Mouse (Mus musculus): ENCODE data around the gene Ilk.
"Not testable (repeated sequence)": the region's sequence is repeated elsewhere in the genome, so short reads cannot be mapped to it uniquely, and the experiment has no call there.

Gene Ilk

DNA sequence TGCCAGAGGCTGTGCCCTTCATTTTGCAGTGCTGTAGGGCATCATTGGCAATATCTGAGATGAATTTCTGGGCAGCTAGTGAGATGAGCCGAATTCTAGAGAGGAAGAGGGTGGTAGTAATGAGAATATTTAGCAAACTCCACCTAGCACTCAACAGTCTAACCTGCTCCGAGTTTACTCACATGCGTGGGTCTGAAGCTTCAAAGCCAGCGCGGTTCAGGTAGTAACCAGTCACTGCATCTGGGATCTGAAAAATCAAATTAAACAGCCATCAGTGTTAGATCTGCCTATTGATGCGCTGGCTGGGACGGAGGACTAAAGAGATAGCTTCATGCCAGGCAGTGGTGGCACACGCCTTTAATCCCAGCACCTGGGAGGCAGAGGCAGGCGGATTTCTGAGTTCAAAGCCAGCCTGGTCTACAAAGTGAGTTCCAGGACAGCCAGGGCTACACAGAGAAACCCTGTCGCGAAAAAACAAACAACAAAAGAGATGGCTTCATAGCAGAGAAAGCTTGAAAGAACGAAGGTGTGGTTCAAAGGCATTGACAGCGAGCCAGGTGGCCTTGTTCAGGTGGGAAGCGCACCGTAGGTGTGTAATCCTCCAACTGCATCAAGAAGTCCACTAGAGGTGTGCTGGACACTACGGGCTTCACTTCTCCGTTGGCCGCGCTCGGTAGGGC is 7.0 kb downstream of the Ilk start:
- DNase-seq = not testable (repeated sequence)

DNA sequence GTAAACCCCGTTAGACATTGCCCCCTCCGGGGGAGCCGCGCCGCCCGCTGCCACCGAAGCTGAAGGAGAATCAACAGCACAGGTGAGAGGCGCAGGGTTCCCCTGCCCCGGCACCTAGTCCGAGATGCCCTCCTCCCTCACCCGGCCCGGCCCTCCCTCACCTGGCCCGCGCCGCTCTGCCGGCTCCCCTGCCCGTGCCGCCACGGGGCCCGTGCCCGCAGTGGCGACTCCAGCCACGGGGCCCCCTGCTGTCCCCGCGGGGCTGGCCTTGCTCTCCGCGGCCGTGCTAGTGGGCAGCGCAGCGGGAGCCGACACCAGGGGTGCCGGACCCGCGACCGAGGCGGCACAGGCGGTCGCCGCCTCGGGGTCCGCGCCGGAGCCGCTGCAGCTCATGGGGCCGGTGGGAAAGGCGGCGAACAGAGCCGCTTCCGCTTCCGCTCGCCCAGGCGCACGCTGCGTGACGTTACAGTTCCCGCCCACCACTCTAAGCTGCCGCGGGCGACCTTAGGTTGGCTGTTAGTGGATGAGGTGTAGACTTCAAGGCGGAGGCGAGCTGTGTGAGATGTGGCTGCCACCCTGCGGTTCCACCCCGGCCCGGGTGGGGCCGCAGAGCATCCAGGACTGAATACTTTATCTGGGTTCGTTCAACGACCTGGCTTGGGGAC is 7.7 kb downstream of the Ilk start, which contains the start of gene Taf10:
Gene Taf10, minus strand, starts transcription at position 436 of the 665 bp plus-strand sequence.
- peak; percentile 87 for DNase-seq

DNA sequence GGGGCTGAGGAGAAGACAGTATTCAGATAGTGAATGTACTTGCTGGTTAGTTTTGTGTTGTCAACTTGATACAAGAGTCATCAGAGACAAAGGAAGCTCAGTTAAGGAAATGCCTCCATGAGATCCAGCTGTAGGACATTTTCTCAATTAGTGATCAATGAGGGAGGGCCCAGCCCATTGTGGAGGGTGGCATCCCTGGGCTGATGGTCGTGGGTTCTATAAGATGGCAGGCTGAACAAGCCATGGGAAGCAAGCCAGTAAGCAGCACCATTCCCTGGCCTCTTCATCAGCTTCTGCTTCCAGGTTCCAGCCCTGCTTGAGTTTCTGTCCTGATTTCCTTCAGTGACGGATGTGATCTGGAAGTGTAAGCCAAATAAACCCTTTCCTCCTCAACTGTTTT is 11.4 kb downstream of the Ilk start:
- DNase-seq = no peak

- peak; percentile 98 for DNase-seq
Measured at GRCm38 (mm10) chr7:105751491-105752433, 15.4 kb downstream of the Ilk start, which contains the start of gene Tpp1. Tpp1 (minus strand) TSS chr7:105752235.

GRCm38 (mm10) chr7:105752716-105753115 is 16.3 kb downstream of the Ilk start:
- DNase-seq = no peak

DNA sequence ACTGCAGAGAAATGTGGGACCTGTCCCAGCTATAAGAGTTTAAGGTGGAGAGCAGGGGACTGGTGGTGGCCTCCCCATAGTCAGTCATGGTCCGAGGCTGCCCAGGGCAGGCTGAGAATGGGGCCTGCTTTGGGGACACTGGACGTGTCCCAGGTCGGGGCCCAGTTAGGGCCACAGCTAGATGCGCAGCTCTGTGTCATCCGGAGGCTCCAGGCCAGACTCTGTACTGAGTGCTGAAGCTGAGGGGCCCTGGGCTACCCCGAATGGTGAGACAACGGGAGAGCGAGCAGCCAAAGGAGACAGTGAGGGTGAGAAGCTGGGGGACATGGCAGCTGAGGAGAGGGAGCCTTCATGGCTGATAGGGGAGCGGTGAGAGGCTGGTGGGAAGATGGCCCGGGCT is 16.9 kb downstream of the Ilk start:
- no peak for DNase-seq

DNA sequence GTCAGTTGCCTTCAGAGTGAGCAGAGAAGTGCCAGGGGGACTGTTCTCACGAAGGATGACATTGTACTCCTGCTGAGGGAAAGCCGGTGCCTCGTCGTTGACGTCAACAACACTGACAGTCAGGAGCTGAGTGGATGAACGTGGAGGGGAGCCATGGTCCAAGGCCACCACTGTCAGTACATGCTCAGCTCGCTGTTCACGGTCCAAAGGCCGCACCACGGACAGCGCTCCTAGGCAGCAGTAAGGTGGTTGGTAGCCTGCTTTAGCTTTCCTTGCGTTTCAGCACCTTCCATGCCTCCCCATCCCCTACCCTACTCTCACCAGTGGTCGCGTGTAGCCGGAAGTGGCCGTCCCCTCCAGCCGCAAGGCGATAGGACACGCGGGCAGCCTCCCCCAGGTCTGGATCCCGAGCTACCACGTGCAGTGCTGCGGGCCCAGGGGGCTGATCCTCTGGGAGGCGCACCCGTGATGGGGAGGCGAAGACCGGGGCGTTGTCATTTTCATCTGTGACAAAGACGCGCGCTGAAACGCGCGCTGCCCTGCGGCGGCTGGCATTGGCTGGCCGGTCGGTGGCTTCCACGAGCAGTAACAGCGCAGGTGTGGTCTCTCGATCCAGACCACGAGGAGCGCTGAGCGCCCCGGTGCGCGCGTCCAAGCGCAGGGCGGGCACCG is 25.6 kb downstream of the Ilk start:
- DNase-seq = no peak

GRCm38 (mm10) chr7:105762517-105763270 is 26.3 kb downstream of the Ilk start:
- no peak for DNase-seq

DNA sequence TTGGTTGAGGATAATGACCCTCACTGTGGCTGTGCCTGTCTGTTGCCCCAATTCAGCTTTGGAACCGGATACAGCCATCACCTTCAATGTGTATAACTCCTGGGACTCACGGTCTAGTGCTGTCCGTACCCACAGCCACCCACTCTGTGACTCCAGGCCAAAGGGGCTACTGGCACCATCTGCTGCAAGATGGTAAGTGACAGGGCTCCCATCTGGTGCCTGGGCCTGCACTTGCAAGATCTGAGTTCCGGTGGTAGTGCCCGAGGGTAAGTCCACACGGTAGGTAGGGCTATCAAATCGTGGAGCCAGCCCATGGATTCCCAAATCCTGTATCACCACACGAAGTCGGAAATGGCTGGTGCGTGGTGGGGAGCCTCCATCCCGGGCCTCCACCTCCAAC is 27.9 kb downstream of the Ilk start:
- no peak for DNase-seq

- no peak for DNase-seq
Measured at GRCm38 (mm10) chr7:105767729-105768165, 31.4 kb downstream of the Ilk start.

- DNase-seq = no peak
Measured at GRCm38 (mm10) chr7:105769959-105770358, 33.6 kb downstream of the Ilk start.

- no peak for DNase-seq
Measured at GRCm38 (mm10) chr7:105772331-105772730, 35.9 kb downstream of the Ilk start.

DNA sequence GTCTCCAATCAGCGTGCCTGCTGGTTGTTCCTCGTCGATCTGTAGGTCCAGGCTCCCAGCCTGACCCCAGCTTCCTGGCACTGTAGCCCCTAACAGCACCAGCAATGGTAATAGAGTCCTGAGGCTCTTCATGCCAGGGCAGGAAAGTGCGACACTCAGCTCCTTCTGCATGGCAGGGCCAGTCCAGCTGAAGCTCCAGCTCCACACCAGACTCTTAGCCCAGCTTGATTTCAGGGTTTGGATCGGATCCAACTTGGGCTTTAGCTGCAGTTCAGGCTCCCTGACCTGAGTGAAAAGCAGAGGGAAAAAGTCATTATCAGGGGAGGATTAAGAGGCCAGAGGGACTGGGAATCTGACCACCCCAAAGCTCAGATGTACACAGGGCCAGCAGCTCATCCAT is 36.6 kb downstream of the Ilk start:
- DNase-seq = no peak

DNA sequence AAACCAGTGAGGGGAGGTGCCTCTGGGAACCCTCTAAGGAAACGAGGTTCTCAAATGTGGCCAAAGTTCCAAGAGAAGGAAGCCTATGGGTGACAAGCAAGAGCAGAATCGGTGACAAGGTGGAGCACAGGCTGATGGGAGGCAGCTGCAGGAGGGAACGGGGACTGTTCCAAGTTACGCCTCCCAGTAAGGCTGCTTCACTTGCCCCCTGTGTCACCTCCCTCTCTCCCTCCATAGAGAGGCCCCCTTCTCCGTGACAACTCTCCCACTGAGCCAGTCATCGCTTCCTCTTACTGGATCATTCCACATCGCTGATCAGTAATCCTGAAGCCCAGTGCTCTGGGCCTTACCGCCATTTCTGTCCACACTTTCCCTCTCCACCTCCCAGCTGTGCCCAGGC is 38.3 kb downstream of the Ilk start:
- DNase-seq = no peak

DNA sequence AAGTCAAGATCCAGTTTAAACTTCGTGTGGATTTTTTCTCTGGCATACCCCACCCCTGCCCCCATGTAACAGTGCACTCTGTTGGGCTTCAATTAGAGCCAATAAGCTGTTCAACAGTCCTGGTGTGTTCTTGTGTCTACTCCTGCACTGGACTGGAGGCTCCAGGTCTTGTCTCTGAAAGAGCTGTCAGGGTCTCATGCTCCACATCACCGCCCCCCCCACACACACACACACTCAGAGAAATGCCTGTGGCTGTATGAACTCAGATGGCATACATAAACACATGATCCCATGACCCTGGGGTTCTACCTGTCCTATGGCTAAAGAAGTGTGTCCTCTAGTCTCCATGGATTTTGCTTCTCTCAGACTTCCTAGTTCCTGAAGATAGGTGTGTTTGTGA is 39.6 kb downstream of the Ilk start:
- DNase-seq = no peak

DNA sequence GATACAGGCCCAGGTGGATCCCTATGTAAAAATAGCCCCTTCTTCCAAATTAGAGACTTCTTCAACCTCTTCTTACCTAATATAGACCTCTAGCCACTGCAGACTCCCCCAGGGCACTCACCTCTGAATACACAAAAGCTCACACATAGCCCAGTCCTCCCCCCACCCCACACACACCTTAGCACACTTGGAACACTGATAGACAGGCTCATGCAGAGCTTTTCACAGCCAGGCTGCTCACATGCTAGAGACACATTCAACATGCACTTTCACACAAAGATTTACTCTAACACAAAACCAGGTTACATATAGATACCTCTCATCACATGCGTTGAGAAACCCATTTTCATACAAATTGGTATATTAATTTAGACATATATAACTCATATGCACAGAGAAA is 40.9 kb downstream of the Ilk start:
- no peak for DNase-seq

- DNase-seq = no peak
Measured at GRCm38 (mm10) chr7:105777797-105778552, 41.6 kb downstream of the Ilk start.

DNA sequence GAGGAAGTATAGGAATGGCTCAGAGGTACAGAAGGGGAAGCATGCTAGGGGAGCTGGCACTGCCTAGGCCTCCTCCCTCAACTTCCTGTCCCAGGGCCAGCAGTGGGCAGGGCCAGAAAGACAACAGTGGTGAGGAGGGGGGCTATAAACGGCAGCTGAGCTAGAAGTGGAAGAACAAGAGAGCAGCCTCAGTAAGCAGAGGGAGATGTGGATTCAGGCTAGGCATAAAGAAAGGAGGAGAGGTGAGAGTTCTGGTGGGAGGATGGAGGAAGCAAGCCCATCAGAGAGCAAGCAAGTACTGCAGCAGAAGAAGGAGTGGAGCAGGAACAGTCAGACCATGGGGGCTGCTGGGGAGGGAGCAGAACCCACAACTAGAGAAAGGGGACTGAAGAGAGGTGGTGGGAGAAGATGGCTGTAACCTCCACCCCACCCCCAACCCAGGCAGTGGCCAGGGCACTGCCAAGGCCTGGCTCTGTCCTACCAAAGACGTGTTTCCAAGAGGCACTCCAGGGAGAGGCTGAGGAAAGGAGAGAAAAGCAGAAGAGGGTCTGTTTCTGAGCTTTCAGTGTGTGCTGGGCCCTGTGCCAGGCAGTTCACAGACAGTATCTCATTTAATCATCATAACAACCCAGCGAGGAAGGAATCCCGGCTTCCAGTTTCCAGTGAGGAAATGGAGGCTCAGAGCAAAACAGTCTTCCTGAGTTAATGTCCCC is 42.3 kb downstream of the Ilk start:
- DNase-seq = no peak

GRCm38 (mm10) chr7:105783861-105784260 is 47.5 kb downstream of the Ilk start:
- no peak for DNase-seq

GRCm38 (mm10) chr7:105784556-105784955 is 48.2 kb downstream of the Ilk start:
- DNase-seq = no peak
